Mouse (Mus musculus) forebrain, embryonic 10.5 days (tissue): Measurements from ENCODE around the gene Dock9. TPM values are rescaled to one million over a fixed set of nuclear protein-coding genes. Genes with fewer than 3 reads are reported as not detected.
"Not testable (repeated sequence)": the region's sequence is repeated elsewhere in the genome, so short reads cannot be mapped to it uniquely, and the experiment has no call there.

Experiments
- DNase-seq: peaks from one replicate; pipeline ENCODE4 v3.0.0-alpha.2; 2017; ENCODE audit warnings: low spot score; ENCODE audit errors: extremely low spot score
- H3K27ac ChIP-seq: fragments of 300-500 bp; sonication (generic); 2 replicates; pipeline ENCODE4 v1.5.1; 2016; ENCODE audit warnings: mild to moderate bottlenecking
- H3K27me3 ChIP-seq: fragments of 300-500 bp; sonication (generic); 2 replicates; pipeline ENCODE4 v1.6.1; 2016; ENCODE audit warnings: mild to moderate bottlenecking; ENCODE audit not compliant: poor library complexity, severe bottlenecking
- H3K36me3 ChIP-seq: fragments of 300-500 bp; sonication (generic); replicated peaks from 2 replicates; pipeline ENCODE4 v1.6.1; 2016; ENCODE audit warnings: mild to moderate bottlenecking, moderate library complexity
- H3K4me1 ChIP-seq: fragments of 300-500 bp; sonication (generic); 2 replicates; pipeline ENCODE4 v1.6.1; 2016
- H3K4me3 ChIP-seq: fragments of 300-500 bp; sonication (generic); 2 replicates; pipeline ENCODE4 v1.5.1; 2016; ENCODE audit warnings: mild to moderate bottlenecking, moderate library complexity
- H3K9me3 ChIP-seq: fragments of 300-500 bp; sonication (generic); 2 replicates; pipeline ENCODE4 v1.6.1; 2016; ENCODE audit warnings: mild to moderate bottlenecking, moderate library complexity
- WGBS: fragments of 180-500 bp; shearing (Covaris S2); methylation state at CpG from one replicate; pipeline ENCODE4 v1.1.7; 2016; 5-methylcytosine and 5-hydroxymethylcytosine counted together
- polyA plus RNA-seq: library from polyadenylated mRNA; unstranded; fragments of >200 nt; fragmentation: Nextera tagmentation; extraction: Ambion mirVana; gene quantifications from 2 replicates; pipeline ENCODE4 v1.2.1, GENCODE M21; 2016

Dock9 gene
- polyA plus RNA-seq, 1 experiment from 2014 or later: 3.7 TPM

DNA sequence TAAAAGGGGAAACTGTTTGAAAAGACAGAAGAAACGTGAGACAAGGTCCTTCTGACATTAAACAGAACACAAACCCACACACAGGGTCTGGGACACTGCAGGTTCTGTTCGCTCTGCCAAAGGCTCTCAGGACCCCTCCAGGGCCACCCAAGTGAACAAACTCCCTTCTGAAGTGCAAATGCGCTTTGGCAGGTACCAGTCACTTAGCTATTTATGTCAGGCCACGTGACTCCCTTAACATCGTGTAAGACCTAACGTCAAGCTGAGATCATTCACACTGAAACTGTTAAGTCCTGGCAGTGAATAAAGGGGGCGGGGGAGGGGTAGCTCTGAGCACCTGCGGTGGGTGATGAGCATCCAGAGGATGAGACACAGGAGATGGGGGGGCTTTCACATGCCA, 74.9 kb downstream of the Dock9 start:
- 0 out of 2 replicates have a peak overlapping the region, but pooled peaks have one; percentile 33 for H3K27ac ChIP-seq
- H3K36me3 ChIP-seq: no peaks in the 10 kb centered on the region
- no peaks in the 10 kb centered on the region for H3K27me3 ChIP-seq
- H3K4me3 ChIP-seq: no peak overlapping the region
- DNase-seq: no peak
- peaks cover 12% of the 10 kb centered on the region for H3K4me1 ChIP-seq
- H3K9me3 ChIP-seq: no peaks in the 10 kb centered on the region
- WGBS: 21% methylated on average over 8 of the region's 8 CpGs

DNA sequence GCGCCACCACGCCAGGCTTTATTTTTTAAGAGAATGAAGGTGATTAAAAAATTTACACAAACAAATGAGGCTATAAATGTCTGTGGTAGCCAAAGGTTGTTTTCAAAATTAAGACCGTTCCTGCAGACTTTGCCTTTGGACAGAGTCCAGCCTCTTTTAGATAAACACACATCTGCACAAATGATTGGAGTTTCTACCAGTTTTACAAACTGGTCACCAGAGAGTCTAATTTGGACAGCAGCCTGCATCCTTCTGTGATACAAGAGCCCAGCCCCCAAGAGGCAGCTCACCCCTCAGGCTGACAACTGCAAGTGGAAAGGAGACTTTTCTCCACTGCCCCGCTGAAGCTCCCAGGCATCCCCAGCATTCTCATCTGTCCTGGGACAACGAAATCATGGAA, 76.2 kb downstream of the Dock9 start:
- H3K27me3 ChIP-seq: no peaks in the 10 kb centered on the region
- WGBS: 85% methylated on average over 5 of the region's 5 CpGs
- DNase-seq: no peak

DNA sequence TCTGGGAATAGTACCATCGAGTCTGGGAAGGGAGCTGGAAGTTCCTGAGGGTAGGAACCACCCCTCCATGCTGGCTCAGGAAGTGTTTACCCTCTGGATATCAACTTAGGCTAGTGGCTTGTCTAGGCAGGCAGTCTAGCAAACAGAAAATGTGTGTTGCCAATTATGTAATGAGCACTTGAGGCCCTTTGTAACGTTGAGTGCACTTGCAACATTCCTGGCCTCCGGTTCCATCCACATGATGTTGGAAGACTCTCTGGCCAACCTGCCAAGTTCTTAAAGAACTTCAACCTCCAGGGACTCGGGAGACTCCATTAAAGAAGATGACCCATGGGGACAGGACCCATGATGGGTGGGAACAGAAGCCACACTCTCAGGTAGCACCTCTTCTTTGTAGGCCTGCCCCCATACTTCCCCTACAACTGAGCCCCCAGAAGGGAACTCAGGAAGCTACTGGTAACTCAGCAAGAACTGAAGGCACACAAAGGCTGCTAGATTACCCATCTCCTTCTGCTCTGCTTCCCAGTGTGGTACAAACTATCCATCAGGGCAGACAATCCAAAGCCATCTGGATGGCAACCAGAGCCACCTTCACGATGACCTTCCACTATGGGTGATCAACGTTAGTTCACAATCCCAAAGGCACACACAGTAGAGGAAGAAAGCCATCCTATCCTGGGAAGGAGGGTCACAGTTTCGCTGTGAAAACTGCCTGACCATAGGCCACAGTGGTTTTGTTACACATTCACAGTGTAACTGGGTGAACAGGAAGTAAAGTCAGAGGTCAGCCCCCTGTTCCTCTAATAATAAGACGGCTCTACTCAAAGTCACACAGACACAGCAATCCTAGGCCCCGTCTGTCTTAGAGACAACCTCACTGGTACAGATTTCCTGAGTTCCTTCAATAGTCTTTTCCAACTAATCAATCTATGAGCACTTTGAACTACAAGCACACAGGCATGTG, 77.7 kb downstream of the Dock9 start:
- Histone ChIP-seq H3K27ac (no peak overlapping the region), H3K36me3 (no peaks in the 10 kb centered on the region), H3K27me3 (no peaks in the 10 kb centered on the region), H3K4me1 (peaks cover 12% of the 10 kb centered on the region), H3K4me3 (no peak overlapping the region), H3K9me3 (no peaks in the 10 kb centered on the region)
- DNase-seq: no peak
- WGBS: 84% methylated on average over 9 of the region's 9 CpGs

More for the DNA sequence above, 76.2 kb downstream of the Dock9 start:
- Histone ChIP-seq H3K9me3 (no peaks in the 10 kb centered on the region), H3K27ac (no peak overlapping the region), H3K36me3 (no peaks in the 10 kb centered on the region), H3K4me1 (peaks cover 12% of the 10 kb centered on the region), H3K4me3 (no peak overlapping the region)

DNA sequence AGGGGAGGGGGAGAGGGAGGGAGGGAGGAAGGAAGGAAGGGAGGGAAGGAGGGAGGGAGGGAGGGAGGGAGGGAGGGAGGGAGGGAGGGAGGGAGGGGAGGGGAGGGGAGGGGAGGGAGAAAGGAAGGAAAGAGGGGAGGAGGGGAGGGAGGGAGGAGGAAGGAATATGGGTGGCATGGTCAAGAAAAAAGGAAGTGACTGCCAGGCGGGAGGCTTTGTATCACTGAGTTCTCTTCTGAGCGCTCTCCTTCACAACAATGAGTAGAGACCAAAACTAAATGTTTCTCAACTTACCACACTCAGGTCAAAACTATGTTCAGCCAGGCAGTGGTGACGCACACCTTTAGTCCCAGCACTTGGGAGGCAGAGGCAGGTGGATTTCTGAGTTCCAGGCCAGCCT, 82.8 kb downstream of the Dock9 start:
- H3K27ac ChIP-seq, H3K36me3 ChIP-seq, H3K4me3 ChIP-seq, DNase-seq, H3K9me3 ChIP-seq: not testable (repeated sequence)
- H3K4me1 ChIP-seq: peaks cover 38% of the 10 kb centered on the region
- peaks cover 20% of the 10 kb centered on the region for H3K27me3 ChIP-seq
- WGBS: 90% methylated on average over 3 of the region's 3 CpGs

DNA sequence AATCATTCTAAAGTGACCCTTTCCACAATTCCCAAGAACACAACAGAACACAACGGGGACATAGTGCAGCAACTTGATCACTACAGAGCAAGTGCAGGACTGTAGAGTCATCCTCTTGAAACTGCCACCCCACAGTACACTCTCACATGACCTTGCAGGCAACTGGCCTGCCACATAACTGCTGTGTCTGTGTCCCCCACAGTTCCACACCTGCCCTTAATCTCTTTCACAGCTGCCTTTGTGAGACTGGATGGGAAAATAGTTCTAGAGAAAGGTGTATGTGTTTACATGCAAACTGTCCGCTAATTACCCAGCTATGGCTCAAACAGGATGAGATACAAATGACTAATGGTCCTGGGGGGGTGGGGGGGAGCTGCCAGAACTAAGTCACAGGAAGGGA, 83.4 kb downstream of the Dock9 start:
- Histone ChIP-seq H3K27me3 (peaks cover 20% of the 10 kb centered on the region), H3K36me3 (no peaks in the 10 kb centered on the region), H3K4me3 (no peak overlapping the region), H3K27ac (peak overlapping the region; percentile 79), H3K9me3 (no peaks in the 10 kb centered on the region), H3K4me1 (peaks cover 42% of the 10 kb centered on the region)
- 54% methylated on average over 2 of the region's 2 CpGs for WGBS
- no peak for DNase-seq

DNA sequence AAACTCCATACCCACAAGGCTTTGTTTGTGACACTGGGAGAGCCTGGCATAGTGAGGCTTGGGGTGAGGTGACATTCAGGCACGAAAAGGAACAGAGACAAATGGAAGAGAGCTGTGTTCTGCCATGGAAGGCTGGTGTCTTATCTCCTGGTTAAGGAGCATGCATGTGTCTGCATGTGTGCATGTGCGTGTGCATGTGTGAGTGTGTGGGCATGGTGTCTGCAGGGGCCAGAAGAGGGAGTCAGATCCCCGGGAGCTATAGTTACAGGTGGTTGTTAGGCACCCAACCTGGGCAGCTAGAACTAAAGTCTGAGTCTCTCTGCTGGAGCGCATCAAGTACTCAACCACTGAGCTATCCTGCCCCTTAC, 83.8 kb downstream of the Dock9 start:
- Histone ChIP-seq H3K36me3 (no peaks in the 10 kb centered on the region), H3K4me1 (peaks cover 44% of the 10 kb centered on the region), H3K27ac (peak overlapping the region; percentile 79), H3K4me3 (peak overlapping the region; percentile 6; the same call in 1 of the 2 replicates), H3K9me3 (no peaks in the 10 kb centered on the region), H3K27me3 (peaks cover 20% of the 10 kb centered on the region)
- no peak for DNase-seq
- WGBS: 43% methylated on average over 4 of the region's 4 CpGs

DNA sequence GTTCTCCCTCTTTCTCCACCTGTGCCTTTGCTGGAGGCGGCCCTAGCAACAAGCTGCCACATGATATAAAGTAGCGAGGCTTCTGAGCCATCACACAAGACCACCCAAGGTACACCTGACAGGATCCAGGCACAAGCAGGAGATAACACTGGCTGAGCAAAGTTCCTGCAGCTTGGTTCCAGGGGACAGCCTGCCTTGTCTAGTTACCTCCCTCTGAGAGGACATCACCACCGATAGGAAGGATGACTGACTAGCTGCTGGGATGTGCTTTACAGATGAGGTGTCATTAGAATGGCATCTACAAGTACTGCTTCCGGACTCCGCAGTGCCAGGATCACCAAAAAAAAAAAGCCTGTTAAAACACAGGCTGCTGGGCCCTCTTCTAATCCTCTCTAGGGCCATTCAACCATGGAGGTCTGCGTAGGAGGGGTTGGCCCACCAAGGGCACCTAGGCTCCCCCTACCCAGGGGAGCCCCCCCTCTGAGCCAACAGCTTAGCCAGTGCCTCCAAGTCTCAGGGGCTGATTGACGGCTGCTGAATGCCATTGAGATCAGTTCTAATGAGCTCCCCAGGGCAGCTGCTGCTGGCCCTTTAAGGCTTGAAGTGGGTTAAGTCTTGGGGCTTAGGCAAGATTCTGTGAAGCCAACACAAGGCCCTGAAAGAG, 84.3 kb downstream of the Dock9 start:
- Histone ChIP-seq H3K27ac (peak overlapping the region; percentile 79), H3K9me3 (no peaks in the 10 kb centered on the region), H3K36me3 (no peaks in the 10 kb centered on the region), H3K4me3 (peak overlapping the region; percentile 6; the same call in 1 of the 2 replicates), H3K27me3 (peaks cover 20% of the 10 kb centered on the region), H3K4me1 (peaks cover 49% of the 10 kb centered on the region)
- WGBS: 2% methylated on average over 7 of the region's 7 CpGs
- DNase-seq: peak; percentile 69

DNA sequence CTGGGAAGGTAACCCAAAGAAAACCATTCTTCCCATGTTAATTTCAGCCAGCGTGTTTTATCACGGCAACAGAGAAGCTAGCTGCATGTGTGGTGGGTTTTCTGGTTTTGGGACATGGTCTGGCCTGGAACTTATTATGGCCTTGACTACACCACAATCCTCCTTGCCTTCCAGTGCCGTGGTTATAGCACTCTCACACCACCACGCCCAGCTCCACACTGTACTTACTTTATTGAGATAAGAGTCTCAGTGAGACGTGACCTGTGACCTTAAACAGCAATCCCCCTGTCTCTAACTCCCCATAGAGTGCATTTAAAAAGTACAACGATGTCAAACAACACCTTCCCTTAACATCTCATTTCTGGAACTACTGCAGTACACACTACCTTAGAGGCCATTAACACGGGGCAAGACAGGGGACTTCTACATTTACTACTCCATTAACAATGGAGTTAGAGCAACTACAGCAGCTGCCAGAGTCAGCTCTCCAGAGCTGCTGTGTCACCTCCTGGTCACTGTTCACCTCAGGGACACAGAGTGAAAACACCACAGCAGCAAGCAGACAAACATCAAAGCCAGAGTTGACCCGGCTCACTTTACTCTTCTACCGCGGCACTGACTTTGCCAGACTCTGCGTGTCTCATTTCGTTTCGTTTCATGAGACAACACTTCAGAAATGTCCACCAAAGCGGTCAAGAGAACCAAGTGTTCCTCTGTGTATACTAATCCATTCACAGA, 86.4 kb downstream of the Dock9 start:
- H3K9me3 ChIP-seq: no peaks in the 10 kb centered on the region
- no peaks in the 10 kb centered on the region for H3K36me3 ChIP-seq
- no peak overlapping the region for H3K4me3 ChIP-seq
- H3K4me1 ChIP-seq: peaks cover 58% of the 10 kb centered on the region
- peaks cover 20% of the 10 kb centered on the region for H3K27me3 ChIP-seq
- no peak overlapping the region for H3K27ac ChIP-seq
- 75% methylated on average over 14 of the region's 14 CpGs for WGBS
- DNase-seq: no peak

DNA sequence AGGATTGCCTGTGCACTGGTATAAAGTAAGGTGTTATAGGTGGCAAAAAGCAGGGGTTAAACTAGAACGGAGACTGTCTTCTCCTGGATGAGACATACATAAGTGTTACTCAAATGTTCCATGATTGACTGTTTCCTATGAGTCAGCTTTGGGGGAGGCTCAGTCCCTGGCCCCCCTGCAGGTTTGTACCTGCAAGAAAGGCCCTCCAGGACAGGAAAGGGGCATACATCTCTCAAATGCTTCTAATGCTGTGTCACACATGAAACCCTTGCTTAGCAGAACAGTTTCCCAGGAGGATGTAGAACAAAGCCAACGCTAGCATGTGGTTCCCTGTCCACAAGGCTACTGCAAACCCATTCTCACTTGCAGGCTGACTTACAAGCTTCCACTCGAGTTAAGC, 87.5 kb downstream of the Dock9 start:
- H3K4me1 ChIP-seq: peaks cover 58% of the 10 kb centered on the region
- H3K9me3 ChIP-seq: no peaks in the 10 kb centered on the region
- DNase-seq: no peak
- no peak overlapping the region for H3K27ac ChIP-seq
- WGBS: 78% methylated on average over 3 of the region's 3 CpGs
- no peak overlapping the region for H3K4me3 ChIP-seq
- H3K36me3 ChIP-seq: no peaks in the 10 kb centered on the region
- peaks cover 20% of the 10 kb centered on the region for H3K27me3 ChIP-seq

DNA sequence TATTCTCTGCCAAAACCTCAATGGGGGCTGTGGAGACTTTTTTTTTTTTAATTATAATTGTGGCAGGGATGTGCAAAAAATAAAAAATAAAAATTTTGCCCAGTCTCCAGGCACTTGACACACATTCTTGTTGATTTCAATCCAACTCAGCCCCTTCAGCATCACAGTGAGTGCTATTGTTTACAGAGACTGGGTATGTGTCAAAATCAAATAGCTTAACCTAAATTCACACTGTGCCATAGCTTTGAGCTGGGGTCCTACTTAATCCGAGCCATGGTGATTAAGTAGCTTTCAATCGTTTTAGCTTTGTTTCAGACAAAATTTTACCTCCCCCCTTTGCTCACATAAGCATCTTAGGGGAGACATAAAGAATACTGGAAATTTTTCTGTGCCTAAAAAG, 89.4 kb downstream of the Dock9 start:
- H3K4me3 ChIP-seq: no peak overlapping the region
- no peaks in the 10 kb centered on the region for H3K9me3 ChIP-seq
- peaks cover 44% of the 10 kb centered on the region for H3K4me1 ChIP-seq
- WGBS: 17% methylated on average over 2 of the region's 2 CpGs
- DNase-seq: no peak
- H3K36me3 ChIP-seq: no peaks in the 10 kb centered on the region
- H3K27ac ChIP-seq: peak overlapping the region; percentile 36; the same call in 1 of the 2 replicates
- H3K27me3 ChIP-seq: peaks cover 20% of the 10 kb centered on the region

DNA sequence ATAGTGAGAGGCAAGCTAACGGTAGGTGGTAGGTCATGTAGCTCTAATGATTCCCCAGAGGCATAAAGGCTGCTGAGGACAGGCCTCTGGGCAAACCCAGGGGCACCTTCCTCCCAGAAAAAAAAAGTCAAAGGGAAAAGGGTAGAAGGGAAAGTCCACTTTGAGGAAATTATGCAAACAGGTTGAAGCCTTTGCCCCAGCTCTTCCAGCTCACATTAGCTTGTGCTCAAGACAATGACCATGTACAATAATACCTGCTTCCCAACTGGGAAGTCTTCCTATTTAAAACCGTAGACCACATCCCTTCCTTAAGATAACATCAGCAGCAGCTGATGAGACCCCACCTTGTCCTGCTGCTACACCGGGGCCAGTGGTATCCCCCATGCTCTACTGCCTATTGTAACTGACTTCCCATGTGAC, 91.1 kb downstream of the Dock9 start:
- Histone ChIP-seq H3K27ac (no peak overlapping the region; the same call in 1 of the 2 replicates), H3K9me3 (no peaks in the 10 kb centered on the region), H3K27me3 (peaks cover 14% of the 10 kb centered on the region), H3K36me3 (no peaks in the 10 kb centered on the region), H3K4me1 (peaks cover 31% of the 10 kb centered on the region), H3K4me3 (no peak overlapping the region)
- DNase-seq: no peak
- WGBS: 82% methylated on average over 3 of the region's 3 CpGs

DNA sequence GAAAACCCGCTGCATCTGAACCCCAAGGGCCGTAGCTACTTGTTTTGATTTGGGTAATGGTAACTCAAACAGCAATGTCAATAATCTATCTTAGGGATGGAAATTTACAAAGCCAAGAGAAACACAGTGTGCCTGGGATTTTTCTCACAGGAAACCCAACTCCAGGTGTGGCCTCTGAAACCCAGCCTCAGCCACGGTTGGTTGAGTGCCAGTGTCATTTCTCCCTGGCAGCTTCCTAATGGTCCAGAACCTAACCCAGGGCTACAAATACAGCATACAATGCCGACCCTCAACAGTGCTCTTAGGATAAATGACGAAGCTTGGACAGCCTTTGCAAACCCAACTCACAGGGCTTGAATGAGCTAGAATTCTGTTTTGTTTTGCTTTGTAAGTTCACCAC, 92.0 kb downstream of the Dock9 start:
- H3K4me1 ChIP-seq: peaks cover 26% of the 10 kb centered on the region

More for the DNA sequence above, 92.0 kb downstream of the Dock9 start:
- Histone ChIP-seq H3K27ac (no peak overlapping the region), H3K27me3 (peaks cover 6% of the 10 kb centered on the region), H3K36me3 (no peaks in the 10 kb centered on the region), H3K4me3 (no peak overlapping the region), H3K9me3 (no peaks in the 10 kb centered on the region)
- DNase-seq: no peak
- WGBS: 83% methylated on average over 5 of the region's 5 CpGs
